Mouse (Mus musculus): ENCODE measurements around the gene Muc2.
"Not testable (repeated sequence)": the region's sequence is repeated elsewhere in the genome, so short reads cannot be mapped to it uniquely, and the experiment has no call there.

The Muc2 gene

DNA sequence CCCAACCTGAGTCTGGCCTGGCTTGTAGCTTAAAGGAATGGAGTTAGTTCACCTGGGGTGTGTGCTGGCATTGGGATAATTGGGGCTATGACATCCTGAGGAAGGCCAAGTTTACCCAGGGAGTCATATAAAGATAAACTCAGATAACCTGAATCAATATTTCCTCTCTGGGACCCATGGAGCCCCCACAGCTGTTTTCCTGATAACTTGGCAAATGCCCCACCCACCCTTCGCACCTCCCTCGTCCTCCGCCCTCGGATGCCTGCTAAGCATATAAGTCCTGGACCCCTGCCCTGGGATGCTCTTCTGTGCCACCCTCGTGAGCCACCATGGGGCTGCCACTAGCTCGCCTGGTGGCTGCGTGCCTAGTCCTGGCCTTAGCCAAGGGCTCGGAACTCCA is at the start of gene Muc2:
Muc2 (plus strand) TSS at position 301 of the 400 bp plus-strand sequence.
- DNase-seq (ENCODE audit: low read depth): no peak

DNA sequence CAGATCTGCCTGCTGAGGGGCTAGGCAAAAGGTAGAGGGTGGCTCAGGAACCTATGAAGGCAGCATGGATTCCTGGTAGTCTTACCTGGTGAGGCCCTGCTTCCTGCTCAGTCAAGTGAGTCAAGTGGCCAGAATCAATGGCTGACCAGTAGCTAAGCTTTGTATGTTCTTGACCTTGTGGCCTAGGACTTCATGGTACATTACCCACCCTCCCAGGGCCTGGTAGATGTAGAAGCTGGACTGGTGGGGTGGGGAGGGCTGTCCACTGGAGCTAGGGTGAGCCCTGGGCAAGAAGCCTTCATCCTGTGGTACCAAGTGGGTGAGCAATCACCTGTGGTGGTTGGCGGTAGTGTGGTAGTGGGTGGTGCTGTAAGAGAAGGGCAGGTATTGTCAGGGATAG is 47.8 kb upstream of the Muc2 start:
- no peak for DNase-seq (ENCODE audit: low read depth)

DNA sequence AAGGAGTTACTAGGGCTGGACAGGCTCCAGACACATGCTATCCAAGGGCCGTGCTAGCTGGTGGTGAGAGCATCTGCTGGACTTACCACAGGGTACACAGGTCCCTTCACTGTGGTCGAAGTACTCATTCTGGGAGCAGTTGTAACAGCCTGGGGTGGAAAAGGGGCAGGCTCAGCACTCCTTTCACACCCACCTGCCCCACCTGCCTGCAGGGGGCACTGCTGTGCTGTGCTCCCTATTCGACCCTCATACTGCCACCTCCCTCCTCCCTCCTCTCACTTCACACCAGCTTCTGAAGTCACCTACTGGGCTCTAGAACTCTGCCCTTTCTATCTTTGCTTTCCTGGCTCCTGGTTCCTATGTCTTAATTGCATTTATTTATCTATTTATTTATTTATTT is 47.0 kb upstream of the Muc2 start:
- peak; percentile 46 for DNase-seq (ENCODE audit: low read depth)

DNA sequence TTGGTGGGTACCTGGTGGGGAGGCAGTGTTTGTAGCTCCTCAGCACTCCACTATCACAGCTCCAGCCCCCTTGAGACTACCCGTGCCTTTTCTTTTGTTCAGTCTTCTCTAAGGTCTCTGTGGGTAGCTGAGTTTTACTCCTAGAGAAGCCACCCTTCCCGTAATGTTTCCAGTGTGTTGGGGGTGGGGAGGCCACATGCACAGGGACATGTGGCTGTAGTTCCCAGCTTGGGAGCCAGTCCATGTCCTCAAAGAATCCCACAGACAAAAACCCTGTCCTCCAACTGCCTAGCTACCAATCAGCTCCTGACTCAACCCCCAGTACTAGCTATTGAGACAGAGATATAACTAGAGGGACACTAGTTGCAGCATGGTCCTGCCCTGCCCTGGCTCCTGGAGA is 43.1 kb upstream of the Muc2 start:
- DNase-seq (ENCODE audit: low read depth): no peak

DNA sequence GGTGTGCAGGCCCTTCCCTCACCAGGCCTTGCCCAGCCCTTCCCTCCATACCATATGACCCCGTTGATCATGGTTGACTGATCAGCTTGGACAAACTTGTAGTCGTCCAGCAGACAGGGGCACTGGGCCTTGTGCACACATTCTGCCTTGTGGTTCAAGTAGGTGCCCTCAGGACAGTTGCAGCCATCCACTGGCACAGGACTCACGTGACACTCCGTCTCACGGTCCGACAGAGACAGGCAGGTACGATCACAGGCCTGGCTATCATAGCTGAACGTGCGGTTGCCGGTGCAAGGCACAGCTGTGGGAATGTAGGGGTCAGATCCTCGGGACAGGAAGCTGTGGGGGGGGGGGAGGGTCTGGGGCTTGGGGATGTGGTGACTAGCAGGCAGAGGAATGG is 42.3 kb upstream of the Muc2 start:
- no peak for DNase-seq (ENCODE audit: low read depth)

DNA sequence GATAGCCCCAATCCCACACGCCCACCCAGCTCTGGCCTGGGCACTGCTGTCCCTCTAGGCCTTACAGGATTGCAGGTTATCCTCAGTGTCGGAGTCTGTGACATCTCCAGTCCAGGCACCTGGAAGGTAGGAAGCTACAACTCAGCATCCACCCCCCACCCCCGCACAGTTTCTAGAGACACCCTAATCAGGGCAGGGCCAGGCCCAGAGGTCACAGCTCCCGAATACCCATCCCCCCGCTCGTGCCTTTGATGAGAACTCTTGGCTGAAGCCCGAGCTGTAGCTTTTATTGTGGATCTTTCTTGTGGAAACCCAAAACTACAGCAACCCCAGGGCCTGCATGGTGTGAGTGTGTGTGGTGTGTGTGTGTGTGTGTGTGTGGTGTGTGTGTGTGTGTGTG is 37.9 kb upstream of the Muc2 start:
- DNase-seq (ENCODE audit: low read depth): no peak

DNA sequence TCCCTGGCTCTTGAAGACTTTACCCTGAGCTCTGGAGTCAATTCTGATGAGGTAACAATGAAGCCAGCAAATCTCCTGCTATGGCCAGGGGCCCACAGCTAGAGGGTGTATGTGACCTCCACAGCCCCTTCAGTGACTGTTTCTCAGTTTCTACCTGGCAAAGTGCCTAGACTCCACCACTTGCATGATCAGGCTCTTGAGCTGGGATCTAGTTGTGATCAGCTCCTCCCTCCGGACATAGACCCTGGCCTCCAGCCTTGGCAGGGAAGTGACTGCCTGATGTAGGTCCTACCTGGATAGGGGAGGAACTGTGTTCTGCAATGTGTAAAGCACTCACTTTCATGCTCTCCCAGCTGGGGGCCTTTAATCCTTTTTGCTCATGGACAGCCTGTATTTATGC is 29.8 kb upstream of the Muc2 start:
- DNase-seq (ENCODE audit: low read depth): no peak

DNA sequence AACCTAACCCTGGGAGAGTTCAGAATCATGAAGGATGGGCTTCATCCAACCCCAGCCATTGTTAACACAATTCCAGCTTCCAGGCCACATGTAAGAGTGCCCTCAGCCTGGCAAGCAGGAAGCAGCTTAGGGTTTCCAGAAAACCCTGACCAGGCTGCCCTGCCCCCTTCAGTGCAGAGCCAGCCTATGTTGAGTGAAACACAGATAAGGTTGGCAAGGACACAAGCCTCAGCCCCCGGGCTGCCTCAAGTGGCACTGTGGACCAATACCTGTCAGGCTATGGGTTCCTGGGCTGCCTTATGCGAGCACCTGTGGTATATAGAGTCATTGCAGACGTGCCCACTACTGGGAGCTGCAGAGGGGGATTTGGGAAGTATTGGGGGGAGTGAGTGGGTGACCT is 28.7 kb upstream of the Muc2 start:
- no peak for DNase-seq (ENCODE audit: low read depth)

DNA sequence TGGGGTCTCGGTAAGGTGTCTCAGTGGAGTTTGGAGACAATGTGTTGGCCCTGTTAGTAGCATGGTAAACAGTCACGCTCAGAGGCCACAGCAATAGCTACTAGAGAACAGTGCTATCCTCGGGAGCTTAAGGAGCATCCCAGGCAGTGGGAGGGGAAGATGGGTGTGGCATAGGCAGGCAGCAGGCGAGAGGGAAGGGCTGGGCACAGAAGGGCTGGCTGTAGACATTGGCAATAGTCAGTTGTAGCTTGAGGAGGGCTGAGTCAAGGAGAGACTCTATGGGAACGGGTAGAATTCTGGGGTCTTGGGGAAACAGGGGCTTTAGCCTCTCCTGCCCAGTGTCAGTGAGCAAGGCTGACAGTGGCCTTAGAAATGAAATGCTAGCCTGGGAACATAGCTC is 27.9 kb upstream of the Muc2 start:
- DNase-seq (ENCODE audit: low read depth): no peak

DNA sequence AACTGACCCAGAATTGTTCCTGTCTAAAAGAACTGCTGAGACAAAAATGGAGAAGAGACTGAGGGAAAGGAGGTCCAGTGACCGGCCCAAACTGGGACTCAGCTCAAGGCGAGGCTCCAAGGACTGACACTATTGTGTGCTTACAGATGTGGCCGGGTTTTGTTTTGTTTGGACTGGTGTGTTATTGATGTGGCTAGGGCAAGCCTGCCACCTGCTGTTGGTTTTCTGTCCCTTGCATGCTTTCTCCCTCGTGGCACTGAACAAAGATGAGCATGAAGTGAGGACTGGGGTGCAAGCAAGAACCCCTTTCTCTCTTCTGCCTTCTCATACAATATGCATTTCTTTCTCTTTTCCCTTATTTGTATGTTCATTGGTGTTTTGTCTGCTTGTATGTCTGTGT is 23.9 kb upstream of the Muc2 start:
- DNase-seq (ENCODE audit: low read depth): peak; percentile 34

DNA sequence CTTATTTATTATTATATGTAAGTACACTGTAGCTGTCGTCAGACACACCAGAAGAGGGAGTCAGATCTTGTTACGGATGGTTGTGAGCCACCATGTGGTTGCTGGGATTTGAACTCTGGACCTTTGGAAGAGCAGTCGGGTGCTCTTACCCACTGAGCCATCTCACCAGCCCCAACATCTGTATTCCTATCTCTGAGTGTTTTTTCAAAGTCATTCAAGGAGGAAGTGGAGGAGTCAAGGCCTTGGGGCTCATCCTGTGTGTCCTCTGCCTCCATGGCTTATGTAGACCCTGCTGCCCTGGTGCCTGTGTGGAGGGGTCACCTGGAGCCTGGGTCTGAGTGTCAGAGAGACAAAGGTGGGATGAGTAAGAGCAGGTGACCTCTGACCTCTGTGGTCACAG is 21.0 kb upstream of the Muc2 start:
- DNase-seq (ENCODE audit: low read depth): not testable (repeated sequence)

DNA sequence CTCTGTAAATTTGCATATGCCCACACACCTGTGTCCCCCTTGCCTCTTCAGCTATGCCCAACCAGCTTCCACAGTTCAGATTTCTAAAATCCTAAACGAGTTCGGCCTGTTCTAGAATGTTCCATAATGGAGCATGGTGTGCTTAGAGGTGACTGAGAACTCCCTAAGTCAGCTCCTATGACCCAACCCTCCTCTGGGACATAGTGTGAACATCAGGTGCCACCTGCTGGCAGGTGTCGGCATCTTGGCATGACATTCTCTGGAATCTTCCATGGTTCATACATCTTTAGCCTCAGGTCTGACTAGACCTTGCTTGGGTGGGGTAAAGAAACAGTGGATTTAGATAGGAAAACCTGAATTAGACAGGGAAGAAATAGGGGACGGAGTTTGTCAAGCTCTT is 19.1 kb upstream of the Muc2 start:
- peak; percentile 19 for DNase-seq (ENCODE audit: low read depth)

DNA sequence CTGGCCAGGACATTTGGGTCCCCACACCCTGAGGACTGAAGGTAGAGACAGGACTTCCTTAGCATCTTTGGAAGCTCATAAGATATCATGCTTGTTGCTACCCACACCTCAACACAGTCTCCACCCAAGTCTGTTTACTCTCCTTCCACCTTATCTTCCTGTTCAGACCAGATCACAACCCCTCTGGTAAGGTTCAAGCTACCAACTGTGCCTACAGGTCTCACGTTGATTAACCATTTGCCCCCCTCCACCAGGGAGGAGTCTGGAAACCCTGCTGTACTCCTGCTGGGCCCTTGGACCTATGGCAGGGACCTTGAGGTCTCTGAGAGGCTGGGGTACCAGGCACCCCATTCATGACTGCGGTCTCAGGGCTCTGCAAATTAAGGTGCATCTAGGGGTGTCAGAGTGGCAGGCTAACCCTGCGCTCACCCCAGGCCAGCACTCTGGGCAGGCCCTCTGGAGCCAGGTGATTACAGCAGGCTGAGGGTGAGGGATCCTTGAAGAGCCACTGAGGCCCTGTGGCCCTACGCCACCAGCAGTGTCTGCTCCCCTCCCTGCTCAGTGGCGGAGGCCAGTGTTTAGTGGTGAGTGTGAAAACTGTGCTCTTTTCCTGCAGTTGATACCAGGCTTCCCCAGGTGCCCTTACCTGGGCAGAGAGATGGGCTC is 18.4 kb upstream of the Muc2 start:
- DNase-seq (ENCODE audit: low read depth): no peak

DNA sequence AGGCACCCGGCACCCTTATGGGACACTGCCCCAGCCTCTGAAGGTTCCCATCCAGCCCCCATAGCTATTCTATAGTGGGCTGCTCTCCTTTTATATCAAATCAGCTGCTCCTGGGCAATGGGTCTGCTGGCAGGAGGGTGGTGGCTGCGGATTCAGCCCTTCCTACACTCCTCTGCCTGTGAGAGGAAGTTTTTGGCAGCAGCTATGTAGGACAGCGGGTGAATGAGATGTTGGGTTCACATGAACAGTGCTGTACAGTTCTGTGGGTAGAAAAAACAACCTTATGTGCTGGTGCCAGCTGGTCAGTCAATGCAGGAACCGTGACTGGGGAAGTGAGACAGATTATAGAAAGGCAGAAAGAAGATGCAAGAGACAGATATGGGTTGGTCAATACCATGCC is 11.2 kb upstream of the Muc2 start:
- DNase-seq (ENCODE audit: low read depth): no peak

DNA sequence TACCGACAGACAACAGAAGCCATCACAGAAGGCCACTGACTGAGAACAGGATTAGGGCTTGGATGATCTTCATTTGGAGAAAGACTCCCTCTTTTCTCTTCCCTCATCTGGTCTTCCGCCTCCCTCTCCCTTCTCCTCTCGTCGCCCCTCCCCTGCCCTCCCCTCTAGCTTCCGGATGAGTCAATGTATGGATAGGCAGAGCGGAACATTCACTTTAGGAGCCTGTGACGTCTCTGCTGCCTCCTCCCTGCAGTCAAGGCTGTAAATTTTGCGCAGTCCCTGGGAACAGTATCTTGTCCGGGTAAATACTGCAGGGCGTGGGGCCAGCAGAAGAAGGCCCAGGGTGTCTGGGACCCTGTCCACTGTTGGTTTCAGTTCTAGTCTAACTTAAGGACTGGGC is 2.8 kb upstream of the Muc2 start:
- no peak for DNase-seq (ENCODE audit: low read depth)

DNA sequence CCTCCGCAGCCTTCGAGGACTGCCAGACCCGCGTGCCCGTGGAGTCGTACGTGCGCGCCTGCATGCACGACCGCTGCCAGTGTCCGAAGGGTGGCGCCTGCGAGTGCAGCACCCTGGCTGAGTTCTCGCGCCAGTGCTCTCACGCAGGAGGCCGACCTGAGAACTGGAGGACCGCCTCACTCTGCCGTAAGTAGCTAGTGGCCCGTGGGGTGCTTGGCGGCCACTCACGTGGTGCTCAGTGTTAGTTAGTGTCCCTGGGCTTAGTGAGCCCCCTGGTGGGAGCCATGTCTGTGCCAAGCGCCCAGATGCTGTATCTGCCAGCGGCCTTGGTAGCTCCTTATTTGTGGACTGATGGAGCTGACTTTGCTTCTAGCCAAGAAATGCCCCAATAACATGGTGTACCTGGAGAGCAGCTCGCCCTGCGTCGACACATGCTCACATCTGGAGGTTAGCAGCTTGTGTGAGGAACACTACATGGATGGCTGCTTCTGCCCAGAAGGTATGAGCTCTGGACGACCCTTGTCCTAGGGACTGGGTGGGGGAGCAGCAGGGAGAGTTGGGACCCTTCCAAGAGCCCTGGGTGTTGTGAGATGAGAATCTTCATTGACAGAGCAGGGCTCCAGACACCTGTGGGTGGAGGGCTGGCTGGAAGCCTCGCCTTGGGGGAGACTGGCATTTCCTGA is 3.6 kb downstream of the Muc2 start:
- no peak for DNase-seq (ENCODE audit: low read depth)

DNA sequence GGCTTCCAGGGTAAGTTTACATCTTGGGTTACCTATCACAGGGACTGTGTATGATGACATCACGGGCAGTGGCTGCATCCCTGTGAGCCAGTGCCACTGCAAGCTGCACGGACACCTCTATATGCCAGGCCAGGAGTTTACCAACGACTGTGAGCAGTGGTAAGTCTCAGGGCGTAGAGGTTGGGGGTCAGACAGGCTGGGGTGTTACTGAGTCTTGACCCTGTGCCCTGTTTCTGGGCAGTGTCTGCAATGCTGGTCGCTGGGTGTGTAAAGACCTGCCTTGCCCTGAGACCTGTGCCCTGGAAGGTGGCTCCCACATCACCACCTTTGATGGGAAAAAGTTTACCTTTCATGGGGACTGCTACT is 4.1 kb downstream of the Muc2 start:
- no peak for DNase-seq (ENCODE audit: low read depth)

DNA sequence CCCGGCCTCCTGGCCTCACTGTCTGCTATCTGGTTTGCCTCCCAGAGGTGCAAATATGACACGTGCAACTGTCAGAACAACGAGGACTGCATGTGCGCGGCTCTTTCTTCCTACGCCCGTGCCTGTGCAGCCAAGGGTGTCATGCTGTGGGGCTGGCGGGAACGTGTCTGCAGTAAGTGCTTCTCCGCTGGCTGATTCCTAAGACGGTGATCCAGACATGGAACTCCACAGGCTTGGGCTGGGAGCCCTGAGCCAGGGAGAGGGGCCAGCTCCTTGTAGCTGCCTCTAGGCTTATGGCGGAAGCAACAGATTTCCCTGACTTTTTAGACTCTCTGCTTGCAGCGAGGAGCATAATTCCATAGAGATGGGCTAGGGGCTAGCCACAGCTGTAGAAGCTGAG is 6.4 kb downstream of the Muc2 start:
- no peak for DNase-seq (ENCODE audit: low read depth)

DNA sequence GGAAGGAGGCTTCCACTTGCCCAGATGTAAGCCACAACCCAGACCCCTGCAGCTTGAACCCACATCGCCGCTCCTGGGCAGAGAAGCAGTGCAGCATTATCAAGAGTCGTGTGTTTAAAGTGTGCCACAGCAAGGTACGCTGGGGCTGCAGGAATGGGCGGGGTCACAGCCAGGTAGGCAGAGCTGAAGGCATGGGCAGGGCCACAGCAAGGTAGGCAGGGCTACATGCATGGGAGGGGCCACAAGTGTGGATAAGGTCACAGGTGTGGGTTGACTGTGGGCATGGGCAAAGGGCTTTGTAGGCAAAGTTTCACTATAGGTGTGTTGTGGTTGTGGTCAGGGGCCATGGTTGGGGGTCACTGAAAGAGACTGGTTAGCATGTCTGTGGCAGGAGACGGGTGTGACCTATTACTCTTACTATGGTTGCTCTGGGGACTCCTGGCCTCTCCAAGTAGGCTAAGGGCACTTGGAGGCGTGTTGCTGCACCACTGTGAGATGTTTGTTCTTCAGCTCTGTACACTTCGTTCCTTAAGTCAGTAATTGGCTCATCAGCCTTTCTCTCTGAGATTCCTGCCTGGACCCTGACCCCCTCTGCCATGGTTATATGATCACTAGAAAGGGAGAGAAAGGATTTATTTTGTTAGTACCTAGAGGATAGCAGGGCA is 9.5 kb downstream of the Muc2 start:
- no peak for DNase-seq (ENCODE audit: low read depth)

DNA sequence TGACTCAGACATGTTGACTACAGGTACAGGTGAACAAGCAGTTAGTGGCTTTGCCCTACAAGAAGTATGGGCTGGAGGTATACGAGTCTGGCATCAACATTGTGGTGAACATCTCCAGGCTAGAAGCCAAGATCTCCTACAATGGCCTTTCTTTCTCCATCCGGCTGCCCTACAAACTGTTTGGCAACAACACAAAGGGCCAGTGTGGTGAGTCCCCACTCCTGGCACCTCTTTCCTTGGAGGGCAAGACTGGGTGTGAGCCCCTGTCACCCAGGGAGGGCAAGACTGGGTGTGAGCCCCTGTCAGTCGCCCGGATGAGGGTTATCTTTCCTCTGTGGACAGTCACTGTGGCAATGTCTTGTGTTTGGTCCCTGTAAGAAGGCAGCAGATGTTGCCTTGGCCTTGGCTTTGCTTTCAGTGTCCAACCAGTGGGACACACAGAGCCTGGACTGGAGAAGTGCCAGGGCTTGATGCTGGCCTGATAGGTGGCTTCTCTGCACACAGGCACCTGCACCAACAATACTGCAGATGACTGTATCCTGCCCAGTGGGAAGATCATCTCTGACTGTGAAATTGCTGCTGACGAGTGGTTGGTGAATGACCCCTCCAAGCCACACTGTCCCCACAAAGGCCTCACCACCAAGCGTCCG is 57.4 kb downstream of the Muc2 start:
- DNase-seq (ENCODE audit: low read depth): no peak

DNA sequence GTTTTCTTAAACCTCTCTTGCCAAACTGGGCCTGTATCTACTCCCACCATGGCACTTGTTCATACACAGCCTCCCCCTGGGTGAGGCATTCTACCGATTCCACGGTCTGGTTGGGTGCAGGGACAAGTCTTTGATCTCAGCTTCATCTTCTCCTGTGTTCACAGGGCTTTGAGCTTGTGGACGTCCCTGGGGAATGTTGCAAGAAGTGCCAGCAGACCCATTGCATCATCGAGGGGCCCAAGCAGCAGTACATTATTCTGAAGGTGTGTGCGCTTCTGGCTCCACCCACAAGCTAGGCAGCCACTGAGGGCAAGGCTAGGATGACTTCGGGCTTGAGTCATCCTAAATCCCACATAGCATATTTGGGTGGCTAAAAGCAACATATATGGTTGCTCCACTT is 62.4 kb downstream of the Muc2 start:
- no peak for DNase-seq (ENCODE audit: low read depth)

DNA sequence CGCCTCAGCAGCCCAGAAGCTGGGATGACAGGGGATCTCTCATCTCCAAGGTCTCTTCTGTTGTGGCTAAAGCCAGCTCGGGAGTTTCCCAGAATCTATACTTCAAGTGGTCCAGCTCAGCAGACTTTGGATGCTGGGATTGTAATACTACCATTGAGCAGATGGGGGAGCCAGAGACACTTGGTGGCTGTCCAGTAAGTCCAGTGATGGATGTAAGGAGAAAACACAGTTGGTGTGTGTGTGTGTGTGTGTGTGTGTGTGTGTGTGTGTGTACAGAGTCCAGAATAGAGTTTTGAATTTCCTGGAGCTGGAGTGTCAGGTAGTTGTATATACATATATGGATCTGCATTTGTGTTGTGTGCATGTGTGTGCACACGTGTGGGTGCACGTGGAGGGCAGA is 65.7 kb downstream of the Muc2 start:
- DNase-seq (ENCODE audit: low read depth): peak; percentile 44

DNA sequence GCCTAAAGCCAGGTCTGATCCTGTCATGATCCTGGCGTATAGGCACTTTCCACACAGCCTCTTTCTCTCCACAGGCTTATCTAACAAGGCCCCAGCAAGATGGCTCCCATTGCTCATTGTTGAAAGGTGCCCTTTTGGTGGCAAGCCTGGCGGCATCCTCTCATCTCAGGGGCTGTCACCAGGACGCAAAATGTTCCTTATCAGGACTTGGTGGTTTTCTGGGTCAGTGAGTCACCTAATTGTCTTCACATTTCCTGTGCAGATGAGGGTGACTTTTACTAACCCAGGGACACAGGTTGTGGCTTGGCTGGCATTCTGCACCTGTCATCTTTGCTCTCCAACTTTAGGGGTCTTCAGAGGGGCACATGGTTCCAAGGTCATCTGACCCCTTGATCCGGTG is 68.2 kb downstream of the Muc2 start:
- DNase-seq (ENCODE audit: low read depth): no peak

Data from c-Kit-positive CD71-negative TER-119-negative erythroid progenitor cells, embryonic 14.5 days (primary cell).